In genomic region chr6:23491804-23492203, GRCm38 (mm10) we compare ENCODE assay signal across 9 mouse cellular contexts.
DNase-seq lines count a peak whose midpoint lies in the region; ATAC-seq lines count a peak whose summit lies in the region.
"Had no signal": no experiment of that assay in that cellular context is flagged by ENCODE, and none has a peak within 500 bp of the region (broad histone marks: within the 10 kb centered on the region; RNA-seq: fewer than 3 reads in every experiment).

No protein-coding gene starts in this region.

- DNase-seq in hindbrain, embryonic 11.5 days (ENCODE audit: low spot score): peak; percentile 34
- DNase-seq in hindbrain, embryonic 10.5 days (ENCODE audit: low spot score): no peak
- peak; percentile 43 for DNase-seq in R1 (ENCODE audit: low read depth, low spot score)
- peak; percentile 9 to 35 for DNase-seq in layer of hippocampus, postnatal 10 days (ENCODE audit: low spot score in 2 of 2)
- peak; percentile 2 for DNase-seq in retina, adult 2 months (ENCODE audit: low read depth, low spot score)
- DNase-seq in testis, postnatal 14 days (ENCODE audit: low spot score): no peak

- WGBS in hindbrain, embryonic 11.5 days: 49% methylated on average over 7 of the region's 7 CpGs
- 48% methylated on average over 7 of the region's 7 CpGs for WGBS in hindbrain, embryonic 10.5 days
- WGBS in forebrain, embryonic 12.5 days: 29% methylated on average over 7 of the region's 7 CpGs

- H3K4me1 ChIP-seq in hindbrain, embryonic 11.5 days (replicated peaks; ENCODE audit: control insufficient read depth, insufficient read depth, low read length): no peaks in the 10 kb centered on the region
- no peaks in the 10 kb centered on the region for H3K4me1 ChIP-seq in hindbrain, embryonic 10.5 days (replicated peaks)
- H3K4me1 ChIP-seq in forebrain, embryonic 12.5 days: no peaks in the 10 kb centered on the region
- H3K4me1 ChIP-seq: heart, embryonic 15.5 days had no signal

- no peak overlapping the region for H3K4me3 ChIP-seq in hindbrain, embryonic 11.5 days (ENCODE audit: low read depth, low read length)
- no peak overlapping the region for H3K4me3 ChIP-seq in hindbrain, embryonic 10.5 days
- H3K4me3 ChIP-seq in forebrain, embryonic 12.5 days (replicated peaks): no peak overlapping the region
- H3K4me3 ChIP-seq: heart, embryonic 15.5 days had no signal

- H3K9me3 ChIP-seq in hindbrain, embryonic 11.5 days (ENCODE audit: control insufficient read depth, low read length): no peaks in the 10 kb centered on the region
- H3K9me3 ChIP-seq in hindbrain, embryonic 10.5 days: no peaks in the 10 kb centered on the region
- H3K9me3 ChIP-seq in forebrain, embryonic 12.5 days: no peaks in the 10 kb centered on the region
- H3K9me3 ChIP-seq: heart, embryonic 15.5 days had no signal

- ATAC-seq in hindbrain, embryonic 11.5 days (ENCODE audit: low FRiP score): peak; percentile 68
- ATAC-seq in forebrain, embryonic 12.5 days (ENCODE audit: low FRiP score): peak; percentile 85
- no peak; the same call in 1 of the 2 replicates for ATAC-seq in megakaryocyte progenitor cell, adult 5-6 weeks (replicated peaks; ENCODE audit: poor library complexity)

- no peak overlapping the region for H3K9ac ChIP-seq in hindbrain, embryonic 11.5 days (ENCODE audit: low read depth, low read length)
- H3K9ac ChIP-seq in forebrain, embryonic 12.5 days: no peak overlapping the region
- H3K9ac ChIP-seq: heart, embryonic 15.5 days had no signal

- H3K36me3 ChIP-seq in hindbrain, embryonic 11.5 days (ENCODE audit: control insufficient read depth, insufficient read depth, low read length): no peaks in the 10 kb centered on the region
- no peaks in the 10 kb centered on the region for H3K36me3 ChIP-seq in hindbrain, embryonic 10.5 days
- no peaks in the 10 kb centered on the region for H3K36me3 ChIP-seq in forebrain, embryonic 12.5 days (replicated peaks)
- H3K36me3 ChIP-seq: heart, embryonic 15.5 days had no signal

- H3K27me3 ChIP-seq in hindbrain, embryonic 11.5 days (ENCODE audit: control insufficient read depth, insufficient read depth, low read length): no peaks in the 10 kb centered on the region
- H3K27me3 ChIP-seq in hindbrain, embryonic 10.5 days (ENCODE audit: insufficient read depth, poor library complexity, severe bottlenecking): no peaks in the 10 kb centered on the region
- H3K27me3 ChIP-seq in forebrain, embryonic 12.5 days: no peaks in the 10 kb centered on the region
- H3K27me3 ChIP-seq: heart, embryonic 15.5 days had no signal

- H3K4me2 ChIP-seq in hindbrain, embryonic 11.5 days (replicated peaks; ENCODE audit: low read depth, low read length): no peak overlapping the region
- H3K4me2 ChIP-seq in forebrain, embryonic 12.5 days: no peak overlapping the region
- H3K4me2 ChIP-seq: heart, embryonic 15.5 days had no signal

- no peak overlapping the region for H3K27ac ChIP-seq in hindbrain, embryonic 11.5 days (ENCODE audit: low read depth, low read length)
- H3K27ac ChIP-seq in hindbrain, embryonic 10.5 days: no peak overlapping the region
- no peak overlapping the region for H3K27ac ChIP-seq in forebrain, embryonic 12.5 days
- H3K27ac ChIP-seq: heart, embryonic 15.5 days had no signal

Comparison
In these comparisons a context has a peak if more than half of its experiments do, and no peak if none do; other contexts are left out.
1. DNase-seq: peak in hindbrain, embryonic 11.5 days (single experiment), R1 (single experiment), layer of hippocampus, postnatal 10 days (2 of 2) and retina, adult 2 months (single experiment); none in hindbrain, embryonic 10.5 days (single experiment) and testis, postnatal 14 days (single experiment).